Mouse (Mus musculus) kidney, postnatal 10 days (tissue): ENCODE measurements around the gene Nol8.

Experiments used
- DNase-seq: peaks from one replicate; pipeline ENCODE4 v3.0.0; 2021; ENCODE audit warnings: mixed read lengths

Gene Nol8

GRCm38 (mm10) chr13:49691056-49691455 lies 38.2 kb downstream of the Nol8 start:
- DNase-seq, result no peak

- no peak for DNase-seq
These were observed 50.4 kb downstream of the Nol8 start for GRCm38 (mm10) chr13:49703216-49703779.

- DNase-seq, result no peak
These were observed 53.3 kb downstream of the Nol8 start for GRCm38 (mm10) chr13:49706032-49706690.

- no peak for DNase-seq
These were observed 55.4 kb downstream of the Nol8 start for GRCm38 (mm10) chr13:49708311-49708710.

- DNase-seq, result no peak
These were observed 59.3 kb downstream of the Nol8 start for GRCm38 (mm10) chr13:49712047-49712721.

GRCm38 (mm10) chr13:49719310-49719709 lies 66.4 kb downstream of the Nol8 start:
- no peak for DNase-seq
